Mouse (Mus musculus): ENCODE measurements around the gene Lrmp.

DNA sequence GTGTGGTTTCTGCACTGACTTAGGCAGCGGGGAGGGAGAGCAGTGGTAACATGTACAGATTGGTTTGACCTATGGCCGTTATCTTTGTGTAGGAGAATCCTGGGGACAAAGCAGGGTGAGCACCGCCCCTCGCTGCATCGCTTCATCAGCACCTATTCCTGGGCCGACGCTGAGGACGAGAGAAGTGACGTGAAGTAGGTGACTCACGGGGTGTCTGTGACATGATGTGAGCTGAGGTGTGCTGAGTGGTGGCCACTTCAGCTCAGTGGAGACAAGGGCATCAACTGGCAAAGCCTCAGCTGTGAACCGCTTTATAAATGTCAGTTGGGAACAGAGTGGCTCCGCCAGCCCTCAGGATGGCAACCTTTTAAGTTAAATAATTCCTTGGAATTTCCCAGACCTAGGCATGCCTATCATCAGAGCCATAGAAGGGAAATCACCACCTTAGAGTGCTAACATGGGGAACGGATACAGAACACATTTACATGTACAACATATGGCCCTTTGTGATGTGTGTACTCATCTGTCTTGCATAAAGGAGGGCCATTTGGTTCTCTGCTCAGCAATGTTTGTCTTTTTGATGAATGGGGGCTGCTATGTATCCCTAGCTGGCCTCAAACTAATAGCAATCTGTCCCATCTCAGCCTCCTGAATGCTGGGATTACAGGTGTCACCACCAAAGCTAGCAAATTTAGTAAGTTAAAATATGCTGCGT, 56.6 kb downstream of the Lrmp start:
- TF ChIP-seq CTCF (IDR thresholded peaks at IDR 0.05; ENCODE audit: low read depth, low read length) (no peak), POLR2AphosphoS5 (IDR thresholded peaks at IDR 0.05; ENCODE audit: insufficient replicate concordance, low read depth, low read length) (no peak)
